Mouse (Mus musculus) CH12.LX (cell line): ENCODE data around the gene S100a1. TPM values are rescaled to one million over a fixed set of nuclear protein-coding genes. Genes with fewer than 3 reads are reported as not detected.

Experiments used
- DNase-seq: peaks from one replicate; pipeline ENCODE4 v3.0.0-alpha.2; 2013; ENCODE audit errors: extremely low read depth
- H3K27ac ChIP-seq: 2 replicates; pipeline ENCODE4 v1.5.1; 2012; ENCODE audit warnings: low read depth, mild to moderate bottlenecking, control low read depth, moderate library complexity; ENCODE audit not compliant: insufficient read depth
- H3K27me3 ChIP-seq: replicated peaks from 2 replicates; pipeline ENCODE3; 2012; ENCODE audit warnings: inconsistent platforms
- H3K36me3 ChIP-seq, 2 experiments: replicated peaks in 1 of 2; 2 replicates each; pipeline versions ENCODE3 to v1.6.1; 2012; ENCODE audit warnings: inconsistent platforms in 1 of 2, low read length in 1 of 2, mild to moderate bottlenecking in 1 of 2, mixed read lengths in 1 of 2, moderate library complexity in 1 of 2; ENCODE audit not compliant: control insufficient read depth in 1 of 2, insufficient read depth in 1 of 2
- H3K4me1 ChIP-seq, 2 experiments: 2 replicates each; pipeline ENCODE4 v1.6.1; 2012; ENCODE audit warnings: inconsistent platforms in 1 of 2, moderate library complexity in 1 of 2; ENCODE audit not compliant: insufficient read depth in 2 of 2, control insufficient read depth in 1 of 2
- H3K4me2 ChIP-seq: 2 replicates; pipeline ENCODE4 v1.6.1; 2012; ENCODE audit warnings: low read depth, mild to moderate bottlenecking, control low read depth; ENCODE audit not compliant: poor library complexity, insufficient read depth, severe bottlenecking
- H3K4me3 ChIP-seq, 3 experiments: fragments of 150-350 bp in 1 of 3; sonication (generic) in 1 of 3; replicated peaks in 1 of 3; 2 replicates each; pipeline versions ENCODE3 to v1.5.1; 2011 to 2012; ENCODE audit warnings: low read depth in 2 of 3, low read length in 2 of 3, mild to moderate bottlenecking in 2 of 3, moderate library complexity in 2 of 3, control low read depth in 1 of 3, improper control_type of control experiment in 1 of 3, inconsistent platforms in 1 of 3, mixed read lengths in 1 of 3; ENCODE audit not compliant: poor library complexity in 1 of 3
- H3K79me2 ChIP-seq: replicated peaks from 2 replicates; pipeline ENCODE4 v1.6.1; 2012; ENCODE audit warnings: mild to moderate bottlenecking, moderate library complexity; ENCODE audit not compliant: control insufficient read depth, poor library complexity, insufficient read depth, severe bottlenecking; ENCODE audit errors: extremely low read depth
- H3K9ac ChIP-seq: 2 replicates; pipeline ENCODE4 v1.6.1; 2012; ENCODE audit warnings: low read depth, mild to moderate bottlenecking, control low read depth, moderate library complexity; ENCODE audit not compliant: insufficient read depth
- H3K9me3 ChIP-seq: replicated peaks from 2 replicates; pipeline ENCODE3; 2012; ENCODE audit warnings: low read length, inconsistent platforms, mixed read lengths
- E2F4 ChIP-seq: IDR thresholded peaks from 2 replicates; pipeline ENCODE4 v1.6.1; 2011; ENCODE audit warnings: low read depth, low read length, improper control_type of control experiment; ENCODE audit not compliant: insufficient replicate concordance
- EP300 ChIP-seq: IDR thresholded peaks from 2 replicates; pipeline ENCODE4 v1.6.1; 2011; ENCODE audit warnings: low read length, improper control_type of control experiment
- GABPA ChIP-seq: IDR thresholded peaks from 2 replicates; pipeline ENCODE4 v1.6.1; 2012; ENCODE audit warnings: low read depth, low read length, improper control_type of control experiment, inconsistent platforms; ENCODE audit not compliant: insufficient replicate concordance
- HCFC1 ChIP-seq: IDR thresholded peaks from 2 replicates; pipeline ENCODE4 v1.6.1; 2012; ENCODE audit warnings: low read depth, mild to moderate bottlenecking, inconsistent platforms, low read length, improper control_type of control experiment
- MAFK ChIP-seq: IDR thresholded peaks from 2 replicates; pipeline ENCODE4 v1.6.1; 2011; ENCODE audit warnings: low read length, improper control_type of control experiment; ENCODE audit not compliant: insufficient replicate concordance
- MXI1 ChIP-seq: IDR thresholded peaks from 2 replicates; pipeline ENCODE4 v1.6.1; 2011; ENCODE audit warnings: mild to moderate bottlenecking, low read depth, low read length, improper control_type of control experiment
- PAX5 ChIP-seq: IDR thresholded peaks from 2 replicates; pipeline ENCODE4 v1.6.1; 2012; ENCODE audit warnings: low read length, inconsistent platforms, mixed read lengths
- SIN3A ChIP-seq: IDR thresholded peaks from 2 replicates; pipeline ENCODE4 v1.6.1; 2012; ENCODE audit warnings: low read length, improper control_type of control experiment, inconsistent platforms
- TBP ChIP-seq: conservative IDR thresholded peaks from 2 replicates; pipeline ENCODE4 v1.6.1; 2011; ENCODE audit warnings: low read depth, low read length, improper control_type of control experiment
- UBTF ChIP-seq: IDR thresholded peaks from 2 replicates; pipeline ENCODE4 v1.6.1; 2012; ENCODE audit warnings: low read depth, mild to moderate bottlenecking, inconsistent platforms, low read length, improper control_type of control experiment, moderate library complexity
- USF1 ChIP-seq: IDR thresholded peaks from 2 replicates; pipeline ENCODE4 v1.6.1; 2014; ENCODE audit warnings: low read depth, mild to moderate bottlenecking, inconsistent platforms, low read length, improper control_type of control experiment
- USF2 ChIP-seq: conservative IDR thresholded peaks from 2 replicates; pipeline ENCODE4 v1.6.1; 2011; ENCODE audit warnings: low read depth, low read length, improper control_type of control experiment
- ZNF384 ChIP-seq: IDR thresholded peaks from 2 replicates; pipeline ENCODE4 v1.6.1; 2012; ENCODE audit warnings: low read depth, low read length, improper control_type of control experiment, inconsistent platforms
- dilution Hi-C: fragments of 300-500 bp; cut with MboI; formaldehyde crosslinking; loops from 2 replicates; pipeline ENCODE4 v1.14.3; 2020; ENCODE audit warnings: low sequenced_read_pairs; ENCODE audit not compliant: extremely low pct_unique_long_range_greater_than_20kb, extremely low pct_ligation_motif_present
- in situ Hi-C: fragments of 300-500 bp; cut with MboI; formaldehyde crosslinking; loops from 3 replicates; pipeline ENCODE4 v1.14.3; 2019; ENCODE audit warnings: low sequenced_read_pairs, low pct_ligation_motif_present, low pct_unique_long_range_greater_than_20kb, mixed read lengths
- polyA plus RNA-seq: library from polyadenylated mRNA; unstranded; fragments of >175 nt; gene quantifications from 2 replicates; pipeline ENCODE4 v1.2.1, GENCODE M21; 2012; ENCODE audit warnings: low read depth; ENCODE audit not compliant: insufficient read length
- total RNA-seq, 2 experiments: library from RNA; depleted of rRNA; stranded (reverse); fragments of 300-350 nt in 1 of 2; fragments of >200 nt in 1 of 2; gene quantifications; 2 replicates each; pipeline ENCODE4 v1.2.3; 2012 to 2014

Gene S100a1
- total and polyA plus RNA-seq, 3 experiments, result 2.7 to 13.2 (median 3.8) TPM

GRCm38 (mm10) chr3:90503444-90503843, 10.7 kb downstream of the S100a1 start:
- no peak for DNase-seq
- dilution Hi-C loops (no loop called here), in situ Hi-C loops (no loop called here)
- Histone ChIP-seq H3K27me3 (no peaks in the 10 kb centered on the region), H3K9me3 (no peaks in the 10 kb centered on the region), H3K27ac (no peak overlapping the region), H3K4me1 (peaks cover 0 to 39% of the 10 kb centered on the region in 2 experiments; a peak in 2 of 4 replicates), H3K36me3 (peaks cover 63 to 81% of the 10 kb centered on the region in 2 experiments), H3K4me3 (no peak overlapping the region), H3K4me2 (no peak overlapping the region)
- TF ChIP-seq GABPA (no peak), E2F4 (no peak), MAFK (no peak), HCFC1 (no peak), USF1 (no peak), UBTF (no peak), SIN3A (no peak)
- TF ChIP-seq, all 38 proteins: peak for 0
- no peak overlapping the region for H3K9ac ChIP-seq
- peaks cover 32% of the 10 kb centered on the region for H3K79me2 ChIP-seq

DNA sequence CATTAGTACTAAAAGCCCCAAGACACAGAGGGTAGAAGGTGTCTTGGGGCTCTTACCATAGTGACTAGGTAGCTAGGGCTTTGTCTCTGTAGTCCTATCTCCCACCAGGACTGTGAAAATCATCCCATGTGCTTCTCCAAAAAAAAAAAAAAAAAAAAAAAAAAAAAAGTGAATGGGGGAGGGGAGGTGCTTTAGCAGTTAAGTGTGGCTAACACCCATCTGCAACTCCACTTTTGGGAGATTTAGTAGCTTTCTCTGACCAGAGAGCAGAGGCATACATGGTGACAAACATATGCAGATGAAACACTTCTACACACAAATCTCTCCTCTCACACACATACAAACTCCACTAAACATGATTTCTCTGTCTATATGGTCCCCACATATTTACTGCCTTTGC, 16.6 kb downstream of the S100a1 start:
- H3K4me2 ChIP-seq, result no peak overlapping the region
- in situ Hi-C loops (no loop called here), dilution Hi-C loops (no loop called here)
- no peaks in the 10 kb centered on the region for H3K27me3 ChIP-seq
- H3K27ac ChIP-seq, result no peak overlapping the region
- H3K79me2 ChIP-seq, result no peaks in the 10 kb centered on the region
- no peak overlapping the region for H3K9ac ChIP-seq
- TF ChIP-seq ZNF384 (peak; percentile 81), PAX5 (no peak), MXI1 (no peak), EP300 (no peak)
- H3K36me3 ChIP-seq, result peaks cover 66 to 77% of the 10 kb centered on the region in 2 experiments
- no peaks in the 10 kb centered on the region for H3K4me1 ChIP-seq
- no peaks in the 10 kb centered on the region for H3K9me3 ChIP-seq
- DNase-seq, result no peak
- H3K4me3 ChIP-seq, result no peak overlapping the region

DNA sequence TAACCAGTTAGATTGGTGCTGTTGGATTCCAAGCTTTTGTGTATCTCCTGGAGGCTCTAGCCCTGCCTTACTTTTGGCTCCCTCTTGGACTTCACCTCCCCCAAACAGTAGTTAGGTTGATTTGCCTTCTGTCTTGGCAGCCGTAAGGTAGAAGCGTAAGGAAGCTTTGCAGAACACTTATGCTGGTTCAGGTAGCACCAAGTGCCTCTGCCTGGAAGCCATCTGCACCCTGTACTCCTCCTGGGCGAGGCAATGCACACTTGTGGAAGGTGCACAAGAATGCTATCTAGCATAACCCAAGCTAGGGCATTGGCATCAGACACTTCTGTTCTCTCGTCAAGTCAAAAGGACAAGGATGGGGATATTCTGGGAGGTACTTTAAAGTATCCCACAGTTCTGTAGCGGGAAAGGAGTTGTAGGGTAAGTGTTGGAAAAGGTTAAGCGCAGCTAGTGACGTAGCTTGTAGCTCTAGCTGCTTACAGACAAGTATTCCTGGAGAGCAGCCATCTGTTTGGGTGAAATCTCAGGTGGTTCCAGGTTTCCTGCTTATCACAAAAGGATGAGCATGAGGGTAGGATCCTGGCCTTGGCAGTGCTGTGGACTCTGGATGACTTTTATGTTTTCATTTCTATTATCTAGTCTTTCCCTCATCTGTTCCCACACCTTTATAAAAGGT, 18.2 kb downstream of the S100a1 start:
- dilution Hi-C loops (no loop called here), in situ Hi-C loops (no loop called here)
- Histone ChIP-seq H3K9me3 (no peaks in the 10 kb centered on the region), H3K36me3 (peaks cover 52 to 61% of the 10 kb centered on the region in 2 experiments), H3K27ac (no peak overlapping the region), H3K4me2 (no peak overlapping the region), H3K4me3 (no peak overlapping the region), H3K27me3 (no peaks in the 10 kb centered on the region), H3K79me2 (no peaks in the 10 kb centered on the region), H3K9ac (no peak overlapping the region), H3K4me1 (no peaks in the 10 kb centered on the region)
- TF ChIP-seq TBP (no peak), UBTF (no peak), USF2 (no peak)
- DNase-seq, result no peak
